Comparison of ENCODE assay signal across 18 mouse cellular contexts in genomic region chr10:8813984-8814578, GRCm38 (mm10).
A peak's percentile ranks its signal among the peaks of the same experiment; 100 is the strongest.
DNase-seq lines count a peak whose midpoint lies in the region; ATAC-seq and TF ChIP-seq lines count a peak whose summit lies in the region.
"Had no signal": no experiment of that assay in that cellular context is flagged by ENCODE, and none has a peak within 500 bp of the region (broad histone marks: within the 10 kb centered on the region; RNA-seq: fewer than 3 reads in every experiment).

No protein-coding gene starts in this region.

- no peaks in the 10 kb centered on the region for H3K9me3 ChIP-seq in heart, embryonic 11.5 days (replicated peaks; ENCODE audit: control insufficient read depth, low read length)
- H3K9me3 ChIP-seq in kidney, postnatal 0 days (replicated peaks; ENCODE audit: low read length): no peaks in the 10 kb centered on the region
- H3K9me3 ChIP-seq in intestine, embryonic 16.5 days (ENCODE audit: control insufficient read depth, low read length): no peaks in the 10 kb centered on the region

- H3K27me3 ChIP-seq in heart, embryonic 11.5 days (ENCODE audit: control insufficient read depth, insufficient read depth, low read length): no peaks in the 10 kb centered on the region
- no peaks in the 10 kb centered on the region for H3K27me3 ChIP-seq in kidney, postnatal 0 days (ENCODE audit: insufficient read depth, low read length)
- H3K27me3 ChIP-seq in intestine, embryonic 16.5 days (replicated peaks; ENCODE audit: control insufficient read depth, insufficient read depth, low read length): no peaks in the 10 kb centered on the region

- H3K4me1 ChIP-seq in heart, embryonic 11.5 days (ENCODE audit: control insufficient read depth, insufficient read depth, low read length): peaks cover 10% of the 10 kb centered on the region
- peaks cover 12% of the 10 kb centered on the region for H3K4me1 ChIP-seq in kidney, postnatal 0 days (replicated peaks; ENCODE audit: insufficient read depth, low read length)
- H3K4me1 ChIP-seq in intestine, embryonic 16.5 days (ENCODE audit: control insufficient read depth, insufficient read depth, low read length): peaks cover 19% of the 10 kb centered on the region

- H3K9ac ChIP-seq in heart, embryonic 11.5 days (ENCODE audit: low read depth, low read length): 0 out of 2 replicates have a peak overlapping the region, but pooled peaks have one; percentile 12
- no peak overlapping the region for H3K9ac ChIP-seq in kidney, postnatal 0 days (ENCODE audit: low read depth, low read length)
- H3K9ac ChIP-seq in intestine, embryonic 16.5 days (ENCODE audit: low read depth, low read length): no peak overlapping the region
- H3K9ac ChIP-seq: hindbrain, embryonic 14.5 days had no signal

- H3K4me3 ChIP-seq in heart, embryonic 11.5 days (ENCODE audit: low read depth, low read length): no peak overlapping the region
- no peak overlapping the region for H3K4me3 ChIP-seq in kidney, postnatal 0 days (replicated peaks; ENCODE audit: low read depth, low read length)
- no peak overlapping the region for H3K4me3 ChIP-seq in intestine, embryonic 16.5 days (ENCODE audit: low read length)
- H3K4me3 ChIP-seq: myocyte had no signal

- ATAC-seq in heart, embryonic 11.5 days (replicated peaks; ENCODE audit: insufficient number of reproducible peaks, low FRiP score, low TSS enrichment): no peak
- no peak for ATAC-seq in kidney, postnatal 0 days (replicated peaks; ENCODE audit: low FRiP score, low read depth)
- no peak for ATAC-seq in intestine, embryonic 16.5 days
- no peak for ATAC-seq in megakaryocyte progenitor cell, adult 5-6 weeks (replicated peaks; ENCODE audit: poor library complexity)
- ATAC-seq: lung, postnatal 0 days had no signal

- DNase-seq in heart, postnatal 14 days: no peak
- DNase-seq in kidney, postnatal 0 days (ENCODE audit: low spot score): peak; percentile 57
- no peak for DNase-seq in kidney, adult 11 months
- DNase-seq in right cerebral cortex, postnatal 4 days: no peak
- no peak for DNase-seq in urinary bladder, adult 18-20 months (ENCODE audit: low spot score in 2 of 2)
- DNase-seq: adrenal gland, postnatal 25 days; B cell, adult 2 months; cerebellum, postnatal 36 days; layer of hippocampus, postnatal 36 days; thymus, adult 18-20 months had no signal

- H3K4me2 ChIP-seq in heart, embryonic 11.5 days: peak overlapping the region; percentile 46
- H3K4me2 ChIP-seq in kidney, postnatal 0 days (ENCODE audit: low read length): peak overlapping the region; percentile 23
- no peak overlapping the region for H3K4me2 ChIP-seq in intestine, embryonic 16.5 days (ENCODE audit: low read depth, low read length)
- H3K4me2 ChIP-seq: hindbrain, embryonic 14.5 days; liver, embryonic 11.5 days; midbrain, embryonic 11.5 days had no signal

- WGBS in heart, embryonic 11.5 days (ENCODE audit: insufficient replicate concordance): 33% methylated on average over 18 of the region's 18 CpGs
- WGBS in kidney, postnatal 0 days: 29% methylated on average over 18 of the region's 18 CpGs
- 43% methylated on average over 18 of the region's 18 CpGs for WGBS in intestine, embryonic 16.5 days

- intact Hi-C loops in heart, postnatal 14 days (cut with DNase I): no loop called here

- no peaks in the 10 kb centered on the region for H3K36me3 ChIP-seq in heart, embryonic 11.5 days (ENCODE audit: control insufficient read depth, insufficient read depth, low read length)
- 0 out of 2 replicates have a peak, but pooled peaks cover 4% of the 10 kb centered on the region for H3K36me3 ChIP-seq in kidney, postnatal 0 days (ENCODE audit: insufficient read depth, low read length)
- 0 out of 2 replicates have a peak, but pooled peaks cover 3% of the 10 kb centered on the region for H3K36me3 ChIP-seq in intestine, embryonic 16.5 days (ENCODE audit: control insufficient read depth, insufficient read depth, low read length)

- peak overlapping the region; percentile 35; the same call in 1 of the 2 replicates for H3K27ac ChIP-seq in heart, embryonic 11.5 days (ENCODE audit: low read depth, low read length)
- peak overlapping the region; percentile 50; the same call in 1 of the 2 replicates for H3K27ac ChIP-seq in kidney, postnatal 0 days
- H3K27ac ChIP-seq in intestine, embryonic 16.5 days (ENCODE audit: low read length): peak overlapping the region; percentile 57; the same call in 1 of the 2 replicates
- H3K27ac ChIP-seq: hindbrain, embryonic 14.5 days had no signal

- TF ChIP-seq CTCF in kidney, postnatal 0 days (IDR thresholded peaks at IDR 0.05; ENCODE audit: low read depth): no peak
